Mouse (Mus musculus): ENCODE measurements around the gene Ddx60. TPM values are rescaled to one million over a fixed set of nuclear protein-coding genes. Genes with fewer than 3 reads are reported as not detected.

Gene Ddx60
- total RNA-seq, 1 experiment from 2014 or later: 8.4 TPM

DNA sequence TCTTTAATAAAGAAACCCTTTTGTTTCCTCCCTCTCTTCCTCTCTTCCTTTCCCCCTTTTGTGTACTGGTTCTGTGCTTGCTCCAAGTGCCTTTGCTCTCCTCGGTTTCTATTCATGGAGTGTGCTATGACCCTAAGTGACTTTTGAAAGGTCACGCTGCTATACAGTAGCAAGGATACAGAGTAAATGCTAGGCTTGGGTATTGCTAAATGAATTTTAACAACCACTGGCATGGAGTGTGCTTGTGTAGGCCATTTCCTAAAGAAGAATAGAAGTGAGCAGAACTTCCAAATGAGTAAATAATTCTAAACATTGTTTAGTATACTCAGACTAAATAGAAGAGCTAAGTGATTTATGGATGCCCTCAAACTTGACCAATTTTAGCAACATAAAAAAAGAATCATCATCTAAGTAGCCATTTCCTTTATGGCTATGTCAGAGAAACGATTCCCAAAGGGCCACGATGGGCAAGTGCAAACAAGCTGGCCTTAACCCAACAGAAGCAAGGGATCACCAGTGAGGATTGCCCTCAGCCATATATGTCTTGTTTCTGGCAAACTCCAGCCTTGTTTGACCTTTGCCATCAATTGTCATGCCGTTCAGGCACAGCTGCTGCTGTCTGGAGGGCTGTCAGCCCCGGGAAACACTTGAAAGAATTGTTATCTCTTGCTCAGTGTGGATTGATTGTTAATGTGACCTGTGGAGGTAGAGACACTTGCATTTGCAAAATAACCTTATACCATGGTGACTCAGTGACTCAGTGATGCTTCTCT, 58.0 kb downstream of the Ddx60 start:
- peak; percentile 9 for DNase-seq

- no peak for DNase-seq
Observed at GRCm38 (mm10) chr8:61989464-61989863, 61.6 kb downstream of the Ddx60 start.

GRCm38 (mm10) chr8:61992796-61993195, 64.9 kb downstream of the Ddx60 start:
- DNase-seq: no peak

DNA sequence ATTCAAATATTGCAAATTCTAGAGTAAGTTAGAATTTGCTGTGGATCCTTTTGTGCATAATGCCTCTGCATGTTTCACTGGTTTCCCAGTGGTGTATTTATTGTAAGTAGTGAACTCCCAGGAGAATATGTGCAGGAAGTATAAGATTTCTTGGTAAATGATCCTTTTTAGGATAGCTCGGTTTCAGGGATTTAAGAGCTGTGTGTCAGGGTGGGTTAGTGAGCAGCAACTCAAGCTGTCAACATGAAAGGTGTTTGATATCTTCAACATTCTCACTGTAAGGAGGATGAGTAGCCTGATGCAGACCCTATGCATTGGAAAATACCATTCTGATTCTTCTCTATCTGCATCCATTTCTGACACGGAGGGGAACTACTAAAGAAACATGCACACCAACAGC, 69.2 kb downstream of the Ddx60 start:
- no peak for DNase-seq

DNA sequence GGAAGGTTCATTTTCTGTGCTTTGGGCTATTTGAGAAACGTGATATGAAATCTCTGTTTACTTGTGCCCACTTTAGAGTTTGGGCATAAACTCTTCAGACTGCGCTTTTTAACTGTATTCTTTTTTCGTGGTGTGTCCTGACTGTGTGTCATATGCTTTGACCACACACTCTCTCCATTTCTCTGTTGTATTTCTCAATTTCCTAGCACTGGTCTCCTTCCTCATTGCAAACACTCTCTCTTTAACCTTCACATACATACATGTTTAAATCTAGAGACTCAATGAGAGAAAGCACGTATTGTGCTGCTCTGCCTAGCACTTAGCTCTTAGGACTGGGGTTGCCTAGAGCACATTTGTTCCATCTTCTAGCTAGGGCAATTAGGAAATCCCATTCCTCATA, 86.3 kb downstream of the Ddx60 start:
- DNase-seq: no peak

DNA sequence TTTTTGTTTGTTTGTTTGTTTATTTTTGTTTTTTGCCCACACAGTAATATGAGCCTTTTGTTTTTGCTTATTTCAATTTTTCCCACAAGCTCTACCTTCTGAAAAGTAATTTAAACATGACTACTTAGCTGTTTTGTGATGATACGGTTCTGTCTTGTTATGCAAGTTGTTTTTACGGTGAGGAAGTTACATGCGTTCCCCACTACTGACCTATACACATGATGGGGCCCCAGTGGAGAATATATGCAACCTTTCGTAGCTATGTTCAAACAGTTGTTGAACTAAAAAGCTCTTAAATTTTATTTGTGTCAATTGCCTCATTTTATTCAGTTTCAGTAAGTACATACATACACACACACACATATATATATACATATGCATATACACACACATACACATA, 86.7 kb downstream of the Ddx60 start:
- DNase-seq: no peak

DNA sequence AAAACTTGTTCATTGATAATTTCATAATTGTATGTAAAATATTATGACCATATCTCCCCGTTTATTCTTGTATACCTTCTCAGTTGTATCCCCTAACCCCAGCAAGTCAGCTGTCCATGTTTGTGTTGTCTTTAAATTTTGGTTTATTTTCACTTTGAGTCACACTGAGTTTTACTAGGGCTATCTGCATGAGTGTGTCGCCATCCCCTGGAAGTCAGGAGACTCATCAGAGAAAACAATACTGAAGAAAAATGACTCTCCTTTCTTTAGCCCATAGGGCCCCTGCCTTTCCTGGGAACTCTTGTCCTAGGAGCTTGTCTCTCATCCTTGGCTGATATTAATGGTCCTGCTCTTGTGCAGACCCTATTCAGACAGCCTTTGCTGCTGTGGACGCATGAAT, 106.5 kb downstream of the Ddx60 start:
- no peak for DNase-seq

DNA sequence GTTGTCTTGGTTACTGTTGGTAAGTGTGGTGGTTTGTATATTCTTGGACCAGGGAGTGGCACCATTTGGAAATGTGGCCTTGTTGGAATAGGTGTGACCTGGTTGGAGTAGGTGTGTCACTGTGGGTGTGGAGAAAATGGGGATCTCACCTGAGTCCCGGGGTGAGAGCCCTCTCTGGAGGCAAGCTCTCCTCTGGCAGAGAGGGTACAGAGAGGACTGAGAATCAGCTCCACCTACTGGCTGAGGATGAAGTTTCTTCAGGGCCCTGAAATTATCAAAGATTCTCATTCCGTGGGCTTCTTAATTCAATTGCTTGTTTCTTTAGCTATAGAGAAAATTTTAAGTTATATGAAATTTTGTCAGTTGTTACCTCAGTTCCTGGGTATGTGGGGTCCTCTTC, 118.9 kb downstream of the Ddx60 start:
- no peak for DNase-seq

DNA sequence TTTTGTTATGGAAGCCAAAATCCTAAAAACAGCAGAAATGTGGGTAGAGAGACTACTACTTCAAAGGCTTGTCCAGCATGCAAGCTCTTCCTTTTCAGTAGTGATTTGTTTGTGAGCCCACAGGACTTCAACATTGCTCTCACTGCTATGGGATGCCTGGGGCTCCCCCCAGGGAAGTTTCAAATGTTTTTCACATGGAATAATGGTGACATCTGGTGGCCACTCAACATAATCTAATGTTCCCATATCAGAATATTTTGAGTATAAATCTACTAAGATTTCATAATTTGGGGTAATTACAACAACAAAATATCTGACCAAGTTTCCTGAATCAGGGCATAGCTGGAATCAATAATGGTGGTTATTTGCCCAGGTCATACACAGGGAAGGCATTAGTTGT, 132.5 kb downstream of the Ddx60 start:
- no peak for DNase-seq

- no peak for DNase-seq
Observed at GRCm38 (mm10) chr8:62068305-62068704, 140.4 kb downstream of the Ddx60 start.

DNA sequence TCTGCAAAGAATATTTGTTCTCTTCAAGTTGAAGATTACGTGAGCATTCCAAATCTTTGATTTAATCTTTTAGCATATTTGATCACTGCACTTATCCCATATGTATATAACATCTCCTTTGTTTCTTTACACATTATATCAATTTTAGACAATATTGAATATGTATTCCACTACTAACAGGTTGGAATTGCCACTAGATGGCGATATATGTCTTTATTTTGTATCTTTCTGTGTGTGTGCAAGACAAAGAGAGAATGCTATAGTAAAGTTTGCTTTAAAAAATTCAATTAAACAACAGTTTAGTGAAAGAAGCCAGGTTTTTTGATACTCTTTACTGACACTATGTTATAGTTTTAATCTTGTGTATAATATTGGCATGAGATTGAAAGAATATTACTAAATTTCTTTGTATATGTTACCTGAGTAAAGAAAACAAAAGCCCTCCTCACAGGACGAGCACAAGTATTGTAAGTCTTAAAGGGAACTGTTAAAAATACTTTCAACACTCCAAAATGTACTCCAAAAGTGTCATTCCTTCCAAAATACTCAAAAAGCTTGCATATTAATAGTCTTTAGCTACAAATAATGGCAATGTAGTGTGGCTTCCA, 152.4 kb downstream of the Ddx60 start:
- DNase-seq: no peak

DNA sequence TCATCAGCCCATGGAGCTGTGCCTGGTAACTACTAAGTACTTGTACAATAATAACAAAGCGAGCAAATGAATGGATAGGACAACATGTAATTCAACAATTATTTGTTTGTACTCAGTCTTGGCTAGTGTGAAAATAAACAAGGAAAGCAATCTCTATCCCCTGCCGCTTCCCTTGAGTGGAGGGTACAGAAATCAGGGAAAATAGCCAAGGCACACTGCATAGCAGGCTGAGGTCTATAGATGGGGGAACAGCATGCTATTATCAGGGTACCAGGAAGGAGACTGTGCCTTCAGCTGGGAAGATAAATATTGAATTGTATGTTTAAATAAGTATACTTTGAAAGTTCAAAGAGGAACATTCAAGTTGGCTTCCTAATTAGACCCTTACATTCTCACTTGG, 153.9 kb downstream of the Ddx60 start:
- no peak for DNase-seq

Other genes starting within 250 kb of the Ddx60 start
- 33.9 and 43.7 TPM in 2 replicates for gene Palld, start 25.4 kb upstream of the Ddx60 start, total RNA-seq (2021)
- gene Anxa10, start 195.1 kb downstream of the Ddx60 start, total RNA-seq (2021): not detected in 2 replicates